Mouse (Mus musculus) layer of hippocampus, adult 8-10 months (tissue): ENCODE data around the gene Lats2. TPM values are rescaled to one million over a fixed set of nuclear protein-coding genes. Genes with fewer than 3 reads are reported as not detected.
"Not testable (repeated sequence)": the region's sequence is repeated elsewhere in the genome, so short reads cannot be mapped to it uniquely, and the experiment has no call there.

Source experiments
- DNase-seq, 2 experiments: peaks; one replicate each; pipeline ENCODE4 v3.0.0; 2022; ENCODE audit warnings: low spot score in 2 of 2
- total RNA-seq, 4 experiments: library from RNA; stranded (reverse); gene quantifications; 2 replicates each; pipeline ENCODE4 v1.2.4; 2022

Gene Lats2
- 10 to 100 TPM; 43.6 to 46.3 (median 45.0) TPM for total RNA-seq

- DNase-seq: no peak
Measured at GRCm38 (mm10) chr14:57758237-57758636, at the start of gene Lats2. Lats2 (minus strand) TSS chr14:57758388.

- DNase-seq: no peak
Measured at GRCm38 (mm10) chr14:57803731-57804130, 45.5 kb upstream of the Lats2 start.

- peak; percentile 98 for DNase-seq
Measured at GRCm38 (mm10) chr14:57797991-57798931, 40.1 kb upstream of the Lats2 start, which contains the start of gene Sap18. Sap18 (plus strand) TSS chr14:57798180.

- peak in 1 of 2 experiments; percentile 19 for DNase-seq
Measured at GRCm38 (mm10) chr14:57797551-57797950, 39.4 kb upstream of the Lats2 start.

- no peak for DNase-seq
Measured at GRCm38 (mm10) chr14:57791171-57791570, 33.0 kb upstream of the Lats2 start.

- no peak for DNase-seq
Measured at GRCm38 (mm10) chr14:57789759-57790158, 31.6 kb upstream of the Lats2 start.

GRCm38 (mm10) chr14:57789311-57789710 is 31.1 kb upstream of the Lats2 start:
- DNase-seq: no peak

- DNase-seq: no peak
Measured at GRCm38 (mm10) chr14:57787406-57787805, 29.2 kb upstream of the Lats2 start.

GRCm38 (mm10) chr14:57772157-57772815 is 14.1 kb upstream of the Lats2 start:
- DNase-seq: no peak

- DNase-seq: no peak
Measured at GRCm38 (mm10) chr14:57769102-57769501, 10.9 kb upstream of the Lats2 start.

GRCm38 (mm10) chr14:57760447-57761412 is 2.5 kb upstream of the Lats2 start:
- DNase-seq: no peak

- no peak for DNase-seq
Measured at GRCm38 (mm10) chr14:57756094-57756493, 2.1 kb downstream of the Lats2 start.

- no peak for DNase-seq
Measured at GRCm38 (mm10) chr14:57755661-57756060, 2.5 kb downstream of the Lats2 start.

- no peak for DNase-seq
Measured at GRCm38 (mm10) chr14:57753351-57753992, 4.7 kb downstream of the Lats2 start.

GRCm38 (mm10) chr14:57751006-57751405 is 7.2 kb downstream of the Lats2 start:
- DNase-seq: not testable (repeated sequence)

GRCm38 (mm10) chr14:57749501-57749900 is 8.7 kb downstream of the Lats2 start:
- DNase-seq: no peak

- peak; percentile 64 to 79 for DNase-seq
Measured at GRCm38 (mm10) chr14:57746001-57746771, 12.0 kb downstream of the Lats2 start, which contains the start of gene Gm49361. Gm49361 (minus strand) TSS chr14:57746103.

- peak in 1 of 2 experiments; percentile 15 for DNase-seq
Measured at GRCm38 (mm10) chr14:57745291-57745969, 12.8 kb downstream of the Lats2 start.

GRCm38 (mm10) chr14:57744547-57744946 is 13.6 kb downstream of the Lats2 start:
- no peak for DNase-seq
